Mouse (Mus musculus) NIH3T3 (cell line): ENCODE data around the gene Hoxa6.

Experiments used
- DNase-seq: peaks from one replicate; pipeline ENCODE4 v3.0.0-alpha.2; 2012; ENCODE audit warnings: low read depth

The Hoxa6 gene

GRCm38 (mm10) chr6:52215771-52216535, 7.4 kb upstream of the Hoxa6 start:
- DNase-seq, result peak; percentile 68

- DNase-seq, result no peak
Observed at GRCm38 (mm10) chr6:52215070-52215469, 6.5 kb upstream of the Hoxa6 start.

- peak; percentile 50 for DNase-seq
Observed at GRCm38 (mm10) chr6:52214271-52214670, 5.7 kb upstream of the Hoxa6 start.

GRCm38 (mm10) chr6:52213119-52213986, 4.8 kb upstream of the Hoxa6 start, which contains the start of the genes Hoxa3 and Gm28308:
Hoxa3 (minus strand) TSS chr6:52213336.
Gm28308 (minus strand) TSS chr6:52213339.
- peak; percentile 93 for DNase-seq

GRCm38 (mm10) chr6:52212556-52213118, 4.1 kb upstream of the Hoxa6 start:
- DNase-seq, result peak; percentile 85

GRCm38 (mm10) chr6:52211961-52212360, 3.4 kb upstream of the Hoxa6 start:
- no peak for DNase-seq

- peak; percentile 95 for DNase-seq
Observed at GRCm38 (mm10) chr6:52211170-52211935, 2.8 kb upstream of the Hoxa6 start.

- no peak for DNase-seq
Observed at GRCm38 (mm10) chr6:52209685-52210046, 1.1 kb upstream of the Hoxa6 start.

- peak; percentile 46 for DNase-seq
Observed at GRCm38 (mm10) chr6:52208868-52209684, 554 bp upstream of the Hoxa6 start.

- peak; percentile 55 for DNase-seq
Observed at GRCm38 (mm10) chr6:52207684-52207976, 892 bp downstream of the Hoxa6 start.

- peak; percentile 53 for DNase-seq
Observed at GRCm38 (mm10) chr6:52206882-52207683, 1.4 kb downstream of the Hoxa6 start.

GRCm38 (mm10) chr6:52205638-52206621, 2.6 kb downstream of the Hoxa6 start:
- DNase-seq, result peak; percentile 64

- DNase-seq, result peak; percentile 62
Observed at GRCm38 (mm10) chr6:52205221-52205620, 3.3 kb downstream of the Hoxa6 start.

GRCm38 (mm10) chr6:52204050-52204752, 4.3 kb downstream of the Hoxa6 start, which contains the start of gene Hoxa5:
Hoxa5 (minus strand) TSS chr6:52204587.
- peak; percentile 98 for DNase-seq

- peak; percentile 66 for DNase-seq
Observed at GRCm38 (mm10) chr6:52203371-52204049, 5.0 kb downstream of the Hoxa6 start.

- DNase-seq, result peak; percentile 61
Observed at GRCm38 (mm10) chr6:52203121-52203370, 5.5 kb downstream of the Hoxa6 start.

GRCm38 (mm10) chr6:52202362-52203120, 6.0 kb downstream of the Hoxa6 start:
- no peak for DNase-seq
